Mouse (Mus musculus): ENCODE results near the gene 6330409D20Rik.

Gene 6330409D20Rik

GRCm38 (mm10) chr2:32722046-32722445 lies 18.8 kb downstream of the 6330409D20Rik start:
- DNase-seq, result no peak

DNA sequence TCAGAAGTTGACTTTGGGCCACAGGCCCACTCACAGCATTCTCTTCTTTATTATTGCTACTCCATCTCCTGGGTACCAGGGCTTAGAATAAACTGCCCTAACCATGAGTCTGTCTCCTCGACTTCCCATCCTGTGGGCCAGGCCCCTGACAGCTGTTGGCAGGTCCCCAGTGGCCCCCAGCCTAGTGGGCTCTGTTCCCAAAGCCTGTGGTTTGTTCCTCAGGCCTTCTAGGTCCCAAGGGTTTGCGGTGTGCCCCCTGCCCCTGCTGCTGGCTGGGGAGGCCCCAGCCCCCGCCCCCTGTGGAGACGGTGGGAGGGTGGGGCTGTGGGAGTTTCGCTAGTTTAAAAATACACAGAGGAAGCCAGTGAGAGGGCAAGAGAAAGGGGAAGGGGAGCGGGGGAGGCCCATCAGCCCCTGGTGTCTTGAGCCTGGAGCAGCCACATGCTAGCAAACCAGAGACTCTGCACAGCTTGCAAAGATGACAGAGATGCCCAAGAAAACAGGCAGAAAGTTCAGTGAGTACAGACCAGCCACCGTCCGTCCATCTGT lies 20.1 kb downstream of the 6330409D20Rik start, which contains the start of gene Sh2d3c:
TSS of gene Sh2d3c (plus strand) at position 375 of the 549 bp plus-strand sequence.
- no peak for DNase-seq

DNA sequence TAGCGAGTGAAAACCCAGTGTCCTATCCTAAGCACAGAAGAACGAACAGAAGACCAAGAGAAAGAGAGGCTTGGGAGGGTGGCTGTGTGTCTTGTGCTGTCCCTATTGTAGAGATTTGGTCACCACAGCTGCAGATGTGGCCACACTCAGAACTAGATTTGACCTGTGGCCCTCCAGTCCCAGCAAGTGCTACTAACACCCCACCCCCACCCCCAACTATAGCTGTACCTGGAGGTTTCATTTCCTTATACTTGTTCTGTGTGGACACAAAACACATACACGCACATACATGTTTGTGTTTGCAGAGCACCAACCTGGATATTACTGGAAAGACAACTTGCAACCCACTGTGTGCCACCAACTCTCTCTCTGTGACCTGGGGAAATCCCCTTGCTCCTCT lies 20.8 kb downstream of the 6330409D20Rik start:
- DNase-seq, result no peak

DNA sequence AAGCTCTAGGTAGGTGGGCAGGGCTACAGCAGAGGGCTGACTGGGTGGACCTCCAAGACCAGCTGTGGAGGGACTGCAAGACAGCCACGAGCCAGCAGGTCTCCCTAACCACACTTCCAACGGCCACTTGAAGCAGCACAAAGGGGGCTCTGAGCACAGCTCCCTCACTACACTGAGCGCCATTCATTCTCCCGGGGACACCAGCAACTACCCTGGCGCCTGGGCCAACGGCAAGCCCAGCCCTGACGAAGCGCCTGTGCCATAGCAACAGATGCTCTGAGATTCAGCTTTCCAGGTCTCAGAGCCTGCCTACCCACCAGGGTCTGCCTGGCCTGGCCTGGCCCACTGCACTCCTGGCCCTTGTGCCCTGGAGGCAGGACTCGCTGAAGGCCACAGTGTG lies 22.1 kb downstream of the 6330409D20Rik start:
- no peak for DNase-seq

- DNase-seq, result no peak
These were observed 25.8 kb downstream of the 6330409D20Rik start for GRCm38 (mm10) chr2:32714987-32715425.

- DNase-seq, result no peak
These were observed 26.5 kb downstream of the 6330409D20Rik start for GRCm38 (mm10) chr2:32714117-32714986.

DNA sequence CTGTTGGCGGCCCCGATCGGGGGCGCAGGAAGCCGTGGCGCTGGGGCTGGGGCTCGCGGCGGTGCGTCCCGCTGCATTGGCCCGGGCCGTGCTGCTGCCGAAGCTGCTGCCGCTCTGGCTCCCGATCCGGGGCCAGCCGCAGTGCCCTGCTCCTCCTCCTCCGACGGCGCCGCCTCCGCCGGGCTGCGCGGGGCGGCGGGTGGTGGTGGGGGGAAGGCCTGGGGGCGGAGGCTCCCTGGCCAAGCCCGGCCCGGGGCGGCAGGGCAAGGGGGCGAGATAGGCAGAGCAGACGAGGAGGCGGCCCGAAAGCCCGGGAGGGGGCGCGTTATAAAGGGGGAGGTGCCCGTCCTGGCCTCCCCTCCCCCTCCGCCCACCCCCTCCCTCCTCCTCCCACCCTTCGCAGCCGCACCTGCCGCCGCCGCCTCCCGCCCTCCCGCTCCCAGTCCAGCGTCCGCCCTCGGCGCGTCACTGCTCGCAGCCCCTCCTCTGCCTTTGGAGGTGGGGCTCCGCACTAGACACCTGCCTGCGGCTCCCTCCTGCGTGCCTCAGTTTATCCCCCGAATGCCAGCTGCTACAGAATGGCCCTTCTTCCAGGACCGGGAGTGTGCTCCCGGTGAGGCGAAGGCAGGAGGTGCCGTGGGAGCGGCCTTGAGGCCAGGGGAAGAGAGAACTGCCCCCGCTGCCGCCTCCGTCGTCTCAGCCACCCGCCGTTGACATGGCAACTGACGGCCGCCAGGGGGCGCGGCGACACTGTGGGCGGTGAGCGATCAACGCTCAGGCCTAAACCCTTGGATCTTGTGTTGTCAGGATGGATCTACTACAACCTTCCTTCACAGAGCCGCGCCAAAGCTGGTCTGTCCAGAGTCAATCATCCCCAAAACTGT lies 27.6 kb downstream of the 6330409D20Rik start, which contains the start of gene Cdk9:
TSS of gene Cdk9 (minus strand) at position 143 of the 884 bp plus-strand sequence.
- peak; percentile 95 for DNase-seq

GRCm38 (mm10) chr2:32712586-32712933 lies 28.3 kb downstream of the 6330409D20Rik start:
- DNase-seq, result peak; percentile 97

GRCm38 (mm10) chr2:32712108-32712551 lies 28.7 kb downstream of the 6330409D20Rik start:
- peak; percentile 79 for DNase-seq

DNA sequence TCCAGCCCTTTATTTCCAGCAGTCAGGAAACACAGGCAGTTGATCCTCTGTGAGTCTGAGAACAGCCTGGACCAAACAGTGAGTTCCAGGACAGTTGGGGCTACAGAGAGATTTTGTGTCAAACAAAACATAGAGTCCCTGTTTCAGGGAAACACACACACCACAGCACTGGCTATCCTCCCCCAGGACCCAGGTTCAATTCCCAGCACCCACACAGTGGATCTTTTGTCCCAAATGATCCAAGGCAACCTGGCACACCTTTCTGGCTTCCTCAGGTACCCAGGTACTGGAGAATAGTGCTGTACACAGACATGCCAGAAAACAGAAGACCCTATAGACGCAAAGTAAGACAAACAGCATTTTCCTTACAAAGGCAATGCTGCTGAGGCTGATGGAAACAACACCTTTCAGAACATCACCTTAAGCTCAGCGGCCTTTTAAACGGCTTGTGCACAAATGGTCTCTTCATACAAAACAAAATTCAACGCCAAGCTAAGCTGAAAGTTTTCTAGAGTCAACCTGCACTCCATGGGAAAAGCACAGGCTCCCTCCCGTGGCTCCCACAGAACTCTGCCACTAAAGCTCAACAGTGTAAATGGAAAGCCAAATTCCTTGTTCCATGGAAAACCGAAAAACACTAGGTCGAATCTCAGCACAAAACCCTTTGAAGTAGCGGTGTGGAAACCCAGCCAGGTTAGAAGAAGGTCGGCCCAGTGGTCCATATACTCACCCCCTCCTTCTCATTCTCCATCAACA lies 29.3 kb downstream of the 6330409D20Rik start:
- no peak for DNase-seq

- DNase-seq, result no peak
These were observed 30.4 kb downstream of the 6330409D20Rik start for GRCm38 (mm10) chr2:32710425-32710824.

DNA sequence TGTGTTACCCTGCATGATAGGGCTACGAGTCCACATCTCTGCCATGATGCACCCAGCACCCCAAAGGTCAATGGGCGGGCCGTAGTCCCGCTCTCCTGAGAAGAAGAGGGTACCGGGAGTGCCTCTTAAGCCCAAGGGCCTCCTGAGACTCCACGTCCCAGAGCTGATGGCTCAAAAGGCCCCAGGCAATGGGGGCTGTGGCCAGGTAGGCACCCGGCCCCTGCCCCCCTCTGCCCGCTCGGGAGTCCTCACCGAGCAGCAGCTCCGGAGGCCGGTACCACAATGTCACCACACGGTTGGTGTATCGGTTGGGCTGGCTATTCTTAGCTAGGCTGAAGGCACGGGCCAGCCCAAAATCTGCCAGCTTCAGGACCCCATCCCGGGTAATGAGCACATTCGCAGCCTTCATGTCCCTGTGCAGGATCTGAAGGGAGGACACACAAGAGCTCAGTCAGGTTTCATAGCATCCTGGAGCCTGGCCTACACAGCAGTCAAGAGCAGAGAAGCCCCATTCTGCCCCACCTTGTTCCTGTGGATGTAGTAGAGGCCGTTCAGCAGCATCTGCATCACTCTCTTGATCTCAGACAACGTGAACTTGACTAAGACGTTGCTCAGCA lies 31.2 kb downstream of the 6330409D20Rik start:
- DNase-seq, result no peak

GRCm38 (mm10) chr2:32708643-32709042 lies 32.2 kb downstream of the 6330409D20Rik start:
- no peak for DNase-seq

DNA sequence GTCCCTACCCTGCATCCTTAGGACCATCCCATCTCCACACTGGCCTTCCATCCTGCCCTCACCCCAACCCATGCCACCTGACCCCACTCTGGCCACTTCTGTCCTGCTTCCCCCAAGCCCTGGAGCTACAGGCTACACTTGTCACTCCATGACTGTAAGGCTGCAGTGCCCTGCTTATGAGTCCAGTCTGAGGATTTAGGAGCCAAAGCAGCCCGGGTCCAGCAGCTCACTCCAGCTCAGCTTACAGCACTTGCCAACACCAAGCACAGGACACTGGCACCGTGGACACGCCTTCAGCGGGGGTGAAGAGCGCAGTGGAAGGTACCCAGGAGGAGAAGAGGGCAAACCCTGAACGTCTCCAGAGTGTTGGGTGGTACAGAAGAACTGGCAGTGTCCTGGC lies 33.8 kb downstream of the 6330409D20Rik start:
- DNase-seq, result no peak

DNA sequence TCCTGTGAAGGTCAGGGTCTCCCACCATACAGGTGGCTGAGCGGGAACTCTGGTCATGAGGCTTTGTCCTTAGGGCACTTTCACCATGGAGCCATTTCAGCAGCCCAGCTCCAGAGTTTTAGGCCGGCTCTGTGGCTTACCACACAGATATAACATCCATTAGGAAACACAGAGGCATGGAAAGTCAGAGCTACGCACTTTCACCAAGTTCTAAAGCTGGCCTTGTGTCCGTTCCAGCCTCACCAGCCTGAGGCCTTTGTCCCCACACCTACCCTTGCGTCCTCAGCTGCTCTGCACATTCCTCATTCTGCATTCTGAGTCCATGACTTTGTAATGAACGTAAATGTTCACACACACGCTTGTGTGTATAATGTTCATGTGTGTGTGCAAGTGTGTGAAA lies 35.8 kb downstream of the 6330409D20Rik start:
- DNase-seq, result no peak

DNA sequence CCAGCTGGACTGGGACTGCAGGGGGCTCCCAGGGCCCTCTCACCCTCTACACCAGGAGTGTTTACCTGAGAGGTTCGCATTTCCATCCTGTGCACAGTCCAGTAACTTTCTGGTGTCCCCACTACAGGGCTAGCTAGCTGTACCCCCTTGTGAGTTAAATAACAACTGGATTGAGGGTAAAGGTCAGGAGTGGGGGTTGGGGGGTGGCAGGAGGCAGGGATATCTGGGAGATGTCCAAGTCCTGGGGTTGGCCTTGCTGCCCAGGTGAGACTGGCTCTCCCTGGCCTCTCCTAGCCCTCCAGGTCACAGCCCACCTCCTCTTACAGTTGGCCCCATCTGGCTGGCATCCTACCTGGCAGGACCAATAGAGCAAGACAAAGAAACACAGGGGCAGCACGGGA lies 36.8 kb downstream of the 6330409D20Rik start, which contains the start of gene Fpgs:
TSS of gene Fpgs (minus strand) at position 125 of the 401 bp plus-strand sequence.
- DNase-seq, result peak; percentile 87

DNA sequence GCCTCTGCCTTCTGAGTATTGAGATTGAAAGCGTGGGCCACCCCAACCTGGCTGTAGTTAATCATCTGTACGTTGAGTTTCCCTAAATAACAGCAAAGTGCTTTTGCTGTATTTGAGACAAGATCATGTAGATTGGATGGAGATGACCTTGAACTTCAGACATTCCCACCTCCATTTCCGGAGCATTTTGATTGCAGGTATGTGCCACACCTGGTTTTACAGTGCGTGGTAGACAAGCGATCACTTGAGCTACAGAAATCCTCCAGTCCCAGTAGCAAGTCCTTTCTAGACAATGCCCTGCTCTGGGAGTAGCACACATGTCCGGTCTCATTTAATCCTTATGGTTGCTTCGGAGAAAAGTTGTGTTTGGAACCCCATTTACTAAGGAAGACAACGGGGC lies 37.8 kb downstream of the 6330409D20Rik start:
- no peak for DNase-seq

GRCm38 (mm10) chr2:32700966-32701743 lies 39.7 kb downstream of the 6330409D20Rik start:
- DNase-seq, result peak; percentile 63

- no peak for DNase-seq
These were observed 41.1 kb downstream of the 6330409D20Rik start for GRCm38 (mm10) chr2:32699680-32700079.

- DNase-seq, result no peak
These were observed 46.1 kb downstream of the 6330409D20Rik start for GRCm38 (mm10) chr2:32694691-32695090.

Data from kidney, adult 18-20 months (tissue).